Mouse (Mus musculus) ES-Bruce4 (cell line): Measurements from ENCODE around the gene Fhl3.

Source experiments
- CTCF ChIP-seq: IDR thresholded peaks from one replicate; pipeline ENCODE4 v1.8.1; 2011; ENCODE audit warnings: low read depth, low read length
- EP300 ChIP-seq: IDR thresholded peaks from 2 replicates; pipeline ENCODE4 v1.6.1; 2011; ENCODE audit warnings: low read depth, low read length; ENCODE audit not compliant: insufficient read depth
- POLR2A ChIP-seq: IDR thresholded peaks from one replicate; pipeline ENCODE4 v1.8.1; 2011; ENCODE audit warnings: low read length; ENCODE audit not compliant: insufficient read depth

GRCm38 (mm10) chr4:124685453-124685852 is 15.0 kb upstream of the Fhl3 start:
- TF ChIP-seq CTCF (no peak), POLR2A (no peak), EP300 (no peak)
